Mouse (Mus musculus) limb, embryonic 12.5 days (tissue): ENCODE measurements at regions not wholly inside any gene's neighbourhood (a gene's known extent, or its start where the extent isn't known, plus 50 kb on each side); places are given as distances from the start of the nearest gene placed in this dataset.

Experiments
- ATAC-seq: fragments of 200-750 bp; cut with Nextera tagmentation; 2 replicates; pipeline ENCODE4 v1.8.0; 2017; ENCODE audit warnings: low read depth, moderate TSS enrichment; ENCODE audit not compliant: insufficient number of reproducible peaks, insufficient read depth, low FRiP score, low TSS enrichment
- H3K27ac ChIP-seq: fragments of 300-500 bp; sonication (generic); 2 replicates; pipeline ENCODE4 v1.5.1; 2016; ENCODE audit warnings: mild to moderate bottlenecking, moderate library complexity
- H3K27me3 ChIP-seq: fragments of 300-500 bp; sonication (generic); 2 replicates; pipeline ENCODE4 v1.6.1; 2016; ENCODE audit warnings: mild to moderate bottlenecking, moderate library complexity
- H3K36me3 ChIP-seq: fragments of 300-500 bp; sonication (generic); 2 replicates; pipeline ENCODE4 v1.6.1; 2016; ENCODE audit warnings: mild to moderate bottlenecking, moderate library complexity
- H3K4me1 ChIP-seq: fragments of 300-500 bp; sonication (generic); replicated peaks from 2 replicates; pipeline ENCODE4 v1.6.1; 2016
- H3K4me2 ChIP-seq: fragments of 300-500 bp; sonication (generic); 2 replicates; pipeline ENCODE4 v1.6.1; 2016; ENCODE audit warnings: mild to moderate bottlenecking, moderate library complexity
- H3K4me3 ChIP-seq: fragments of 300-500 bp; sonication (generic); replicated peaks from 2 replicates; pipeline ENCODE4 v1.5.1; 2016; ENCODE audit warnings: mild to moderate bottlenecking
- H3K9ac ChIP-seq: fragments of 300-500 bp; sonication (generic); replicated peaks from 2 replicates; pipeline ENCODE4 v1.6.1; 2016; ENCODE audit warnings: mild to moderate bottlenecking, moderate library complexity
- H3K9me3 ChIP-seq: fragments of 300-500 bp; sonication (generic); 2 replicates; pipeline ENCODE4 v1.6.1; 2016; ENCODE audit warnings: mild to moderate bottlenecking, moderate library complexity
- WGBS: fragments of 180-500 bp; shearing (Covaris S2); methylation state at CpG from one replicate; pipeline ENCODE4 v1.1.7; 2016; 5-methylcytosine and 5-hydroxymethylcytosine counted together

- 58% methylated on average over 9 of the region's 9 CpGs for WGBS
- no peak for ATAC-seq
- H3K36me3 ChIP-seq, result no peaks in the 10 kb centered on the region
These were observed 805.1 kb downstream of the Poteg start for GRCm38 (mm10) chr8:28252399-28253240.

GRCm38 (mm10) chr8:28267277-28267676, 819.8 kb downstream of the Poteg start:
- Histone ChIP-seq H3K4me3 (no peak overlapping the region), H3K4me2 (no peak overlapping the region), H3K27me3 (no peaks in the 10 kb centered on the region), H3K9me3 (no peaks in the 10 kb centered on the region), H3K27ac (no peak overlapping the region), H3K4me1 (no peaks in the 10 kb centered on the region), H3K9ac (no peak overlapping the region), H3K36me3 (no peaks in the 10 kb centered on the region)
- 84% methylated on average over 5 of the region's 5 CpGs for WGBS
- ATAC-seq, result no peak

More at GRCm38 (mm10) chr8:28252399-28253240, 805.1 kb downstream of the Poteg start:
- Histone ChIP-seq H3K4me3 (no peak overlapping the region), H3K9me3 (no peaks in the 10 kb centered on the region), H3K4me1 (no peaks in the 10 kb centered on the region), H3K27me3 (no peaks in the 10 kb centered on the region), H3K27ac (no peak overlapping the region), H3K9ac (no peak overlapping the region), H3K4me2 (no peak overlapping the region)

GRCm38 (mm10) chr8:28284257-28284656, 836.8 kb downstream of the Poteg start:
- H3K9me3 ChIP-seq, result no peaks in the 10 kb centered on the region
- no peaks in the 10 kb centered on the region for H3K36me3 ChIP-seq
- ATAC-seq, result no peak
- no peak overlapping the region for H3K27ac ChIP-seq
- no peaks in the 10 kb centered on the region for H3K4me1 ChIP-seq
- H3K4me3 ChIP-seq, result no peak overlapping the region
- H3K4me2 ChIP-seq, result no peak overlapping the region
- WGBS, result 49% methylated on average over 2 of the region's 2 CpGs
- no peak overlapping the region for H3K9ac ChIP-seq
- H3K27me3 ChIP-seq, result no peaks in the 10 kb centered on the region

GRCm38 (mm10) chr8:28298896-28299793, 851.7 kb downstream of the Poteg start:
- 0 out of 2 replicates have a peak overlapping the region, but pooled peaks have one; percentile 23 for H3K27ac ChIP-seq
- H3K9ac ChIP-seq, result no peak overlapping the region
- 60% methylated on average over 5 of the region's 5 CpGs for WGBS
- H3K36me3 ChIP-seq, result no peaks in the 10 kb centered on the region
- H3K9me3 ChIP-seq, result no peaks in the 10 kb centered on the region
- no peak for ATAC-seq
- H3K27me3 ChIP-seq, result no peaks in the 10 kb centered on the region
- H3K4me1 ChIP-seq, result 0 out of 2 replicates have a peak, but pooled peaks cover 7% of the 10 kb centered on the region
- H3K4me2 ChIP-seq, result no peak overlapping the region
- no peak overlapping the region for H3K4me3 ChIP-seq

- no peak for ATAC-seq
- Histone ChIP-seq H3K4me3 (no peak overlapping the region), H3K27me3 (no peaks in the 10 kb centered on the region), H3K9me3 (0 out of 2 replicates have a peak, but pooled peaks cover 3% of the 10 kb centered on the region), H3K4me1 (no peaks in the 10 kb centered on the region), H3K4me2 (no peak overlapping the region), H3K36me3 (no peaks in the 10 kb centered on the region), H3K27ac (no peak overlapping the region), H3K9ac (no peak overlapping the region)
- WGBS, result 54% methylated on average over 1 of the region's 1 CpGs
These were observed 869.6 kb downstream of the Poteg start for GRCm38 (mm10) chr8:28317081-28317480.

- WGBS, result 61% methylated on average over 1 of the region's 1 CpGs
These were observed 885.9 kb downstream of the Poteg start for GRCm38 (mm10) chr8:28333388-28333787.

GRCm38 (mm10) chr8:28337484-28337883, 890.0 kb downstream of the Poteg start:
- Histone ChIP-seq H3K27me3 (no peaks in the 10 kb centered on the region), H3K4me3 (no peak overlapping the region), H3K27ac (no peak overlapping the region), H3K4me1 (peaks cover 3% of the 10 kb centered on the region; the same call in 1 of the 2 replicates), H3K36me3 (no peaks in the 10 kb centered on the region), H3K9me3 (no peaks in the 10 kb centered on the region), H3K9ac (no peak overlapping the region), H3K4me2 (no peak overlapping the region)
- ATAC-seq, result no peak
- 79% methylated on average over 4 of the region's 4 CpGs for WGBS

More at GRCm38 (mm10) chr8:28333388-28333787, 885.9 kb downstream of the Poteg start:
- Histone ChIP-seq H3K27me3 (no peaks in the 10 kb centered on the region), H3K4me2 (no peak overlapping the region), H3K9me3 (no peaks in the 10 kb centered on the region), H3K27ac (no peak overlapping the region), H3K9ac (no peak overlapping the region), H3K4me3 (no peak overlapping the region), H3K4me1 (peaks cover 3% of the 10 kb centered on the region; the same call in 1 of the 2 replicates), H3K36me3 (no peaks in the 10 kb centered on the region)
- ATAC-seq, result no peak

GRCm38 (mm10) chr8:28341236-28341635, 893.8 kb downstream of the Poteg start:
- 89% methylated on average over 11 of the region's 11 CpGs for WGBS
- no peak for ATAC-seq
- Histone ChIP-seq H3K4me1 (no peaks in the 10 kb centered on the region), H3K4me3 (no peak overlapping the region), H3K9me3 (no peaks in the 10 kb centered on the region), H3K4me2 (no peak overlapping the region), H3K36me3 (no peaks in the 10 kb centered on the region), H3K27ac (no peak overlapping the region), H3K27me3 (no peaks in the 10 kb centered on the region), H3K9ac (no peak overlapping the region)

- H3K9me3 ChIP-seq, result no peaks in the 10 kb centered on the region
- H3K36me3 ChIP-seq, result no peaks in the 10 kb centered on the region
- H3K4me2 ChIP-seq, result no peak overlapping the region
- H3K27ac ChIP-seq, result no peak overlapping the region
- H3K4me1 ChIP-seq, result no peaks in the 10 kb centered on the region
- no peak for ATAC-seq
- no peaks in the 10 kb centered on the region for H3K27me3 ChIP-seq
- no peak overlapping the region for H3K4me3 ChIP-seq
- no peak overlapping the region for H3K9ac ChIP-seq
These were observed 919.0 kb downstream of the Poteg start for GRCm38 (mm10) chr8:28366470-28366869.

GRCm38 (mm10) chr8:28367361-28367760, 919.9 kb downstream of the Poteg start:
- ATAC-seq, result no peak
- 77% methylated on average over 3 of the region's 3 CpGs for WGBS
- Histone ChIP-seq H3K4me3 (no peak overlapping the region), H3K27ac (no peak overlapping the region), H3K4me1 (no peaks in the 10 kb centered on the region), H3K4me2 (no peak overlapping the region), H3K27me3 (no peaks in the 10 kb centered on the region), H3K9ac (no peak overlapping the region), H3K36me3 (no peaks in the 10 kb centered on the region), H3K9me3 (no peaks in the 10 kb centered on the region)

GRCm38 (mm10) chr8:28371752-28372151, 924.3 kb downstream of the Poteg start:
- no peaks in the 10 kb centered on the region for H3K4me1 ChIP-seq
- no peaks in the 10 kb centered on the region for H3K27me3 ChIP-seq
- no peaks in the 10 kb centered on the region for H3K9me3 ChIP-seq
- H3K4me2 ChIP-seq, result no peak overlapping the region
- H3K9ac ChIP-seq, result no peak overlapping the region
- no peak overlapping the region for H3K27ac ChIP-seq
- no peak overlapping the region for H3K4me3 ChIP-seq
- ATAC-seq, result no peak
- H3K36me3 ChIP-seq, result no peaks in the 10 kb centered on the region
- WGBS, result 58% methylated on average over 1 of the region's 1 CpGs
